Mouse (Mus musculus): ENCODE measurements around the gene Cd300lg.

DNA sequence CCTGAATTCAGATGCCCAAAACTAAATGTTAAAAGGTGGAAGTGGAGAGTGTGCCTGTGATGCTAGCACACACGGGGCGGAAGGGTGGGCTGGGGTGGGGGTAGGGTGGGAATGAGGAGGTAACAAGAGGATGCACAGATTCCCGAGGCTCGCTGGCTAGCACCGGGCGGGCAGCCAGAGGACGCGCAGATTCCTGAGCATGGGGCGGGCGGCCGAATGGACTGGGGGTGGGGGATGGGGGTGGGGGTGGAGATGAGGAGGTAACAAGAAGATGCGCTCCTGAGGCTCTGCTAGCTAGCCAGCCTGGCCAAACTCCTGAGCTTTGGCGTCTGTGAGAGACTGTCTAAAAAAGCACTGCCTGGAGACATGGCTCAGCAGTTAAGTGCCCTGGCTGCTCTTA is 29.1 kb downstream of the Cd300lg start:
- TF ChIP-seq CTCF (IDR thresholded peaks at IDR 0.05; ENCODE audit: control insufficient read depth, insufficient read depth, low read length) (no peak), POLR2A (IDR thresholded peaks at IDR 0.05; ENCODE audit: borderline replicate concordance, control insufficient read depth, low read depth, low read length) (no peak)

Measured in bone marrow, adult 2 months (tissue).